Mouse (Mus musculus): ENCODE results near the gene Oprl1. TPM values are rescaled to one million over a fixed set of nuclear protein-coding genes. Genes with fewer than 3 reads are reported as not detected.

Gene Oprl1
- not detected for total RNA-seq (2021)

GRCm38 (mm10) chr2:181714903-181715326, at the start of gene Oprl1:
TSS of gene Oprl1 (plus strand) at chr2:181715016.
- intact Hi-C loops (cut with DNase I): no loop called here
- DNase-seq: no peak

DNA sequence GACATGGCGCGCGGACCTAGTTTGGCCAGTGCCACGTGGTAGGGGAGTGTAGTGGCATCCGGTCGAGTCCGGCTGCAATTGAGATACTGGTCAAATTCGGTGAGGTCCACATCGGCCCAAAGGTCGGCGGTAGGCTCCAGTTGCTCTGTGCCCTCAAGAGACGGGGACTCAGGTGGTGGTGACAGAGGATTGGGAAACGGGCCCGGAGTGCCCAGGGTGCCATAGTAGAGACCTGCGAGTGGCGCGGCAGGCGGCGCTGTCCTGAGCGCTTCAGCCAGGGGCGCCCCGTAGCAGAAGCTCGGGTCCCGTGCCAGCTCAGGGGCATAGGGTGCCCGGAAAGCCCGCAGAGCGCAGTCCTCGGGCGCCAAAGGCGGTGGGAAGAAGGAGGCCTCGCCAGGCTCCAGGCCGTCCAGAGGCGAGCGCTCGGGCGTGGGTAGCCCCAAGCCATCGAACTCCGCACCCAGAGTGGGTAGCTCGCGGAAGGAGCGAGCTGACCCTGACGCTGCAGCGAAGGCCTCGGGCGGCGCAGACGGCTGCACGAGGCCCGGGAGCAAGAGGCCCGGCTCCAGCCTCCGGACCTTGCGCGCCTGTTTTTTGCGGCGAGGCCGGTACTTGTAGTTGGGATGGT, 44.4 kb upstream of the Oprl1 start:
- peak in 1 of 2 experiments; percentile 35 for DNase-seq
- intact Hi-C loops (cut with DNase I): loop anchor here (5.0 kb wide), 1 partner anchor 208 kb away; no protein-coding TSS in a partner anchor

DNA sequence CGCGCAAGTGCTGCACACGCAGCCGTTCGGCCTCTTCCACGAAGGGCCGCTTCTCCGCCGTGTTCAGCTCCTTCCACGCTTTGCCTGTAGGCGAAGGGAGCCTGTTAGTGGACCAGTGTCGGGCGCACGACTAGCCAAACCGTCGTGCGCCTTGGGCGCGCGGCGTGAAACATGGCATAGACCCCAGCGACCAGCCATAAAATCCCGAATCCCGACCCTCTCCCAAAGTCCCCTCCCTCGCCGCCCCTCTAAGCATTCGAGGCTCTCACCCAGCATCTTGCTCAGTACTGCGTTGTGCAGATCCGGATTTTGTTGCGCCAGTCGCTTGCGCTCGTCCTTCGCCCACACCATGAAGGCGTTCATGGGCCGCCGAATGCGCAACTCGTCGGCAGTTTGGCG, 43.9 kb upstream of the Oprl1 start:
- intact Hi-C loops (cut with DNase I): loop anchor here (5.0 kb wide), 1 partner anchor 209 kb away; no protein-coding TSS in a partner anchor
- no peak for DNase-seq

DNA sequence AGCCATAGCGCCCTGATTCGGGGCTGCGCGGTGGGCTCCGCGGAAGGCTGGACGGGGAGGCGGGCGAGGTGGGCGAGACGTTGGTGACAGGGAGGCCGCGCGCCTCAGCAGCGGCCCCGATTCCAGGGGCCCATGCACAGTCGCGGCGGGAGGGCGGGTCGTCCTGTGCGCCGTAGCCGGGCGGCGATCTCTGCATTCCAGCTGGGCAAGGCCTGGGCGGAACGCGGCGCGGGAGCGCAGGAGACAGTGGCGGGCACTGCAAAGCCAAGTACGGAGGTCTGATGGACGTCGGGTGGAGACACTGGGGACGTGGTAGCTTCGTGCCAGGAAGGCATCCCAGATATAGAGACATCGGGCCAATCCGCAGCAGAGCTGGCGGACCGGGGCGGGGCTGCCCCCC, 43.5 kb upstream of the Oprl1 start, which contains the start of gene Sox18:
Sox18 (minus strand) TSS at position 315 of the 400 bp plus-strand sequence.
- intact Hi-C loops (cut with DNase I): loop anchor here (5.0 kb wide), 1 partner anchor 209 kb away; no protein-coding TSS in a partner anchor
- peak; percentile 82 to 85 for DNase-seq

DNA sequence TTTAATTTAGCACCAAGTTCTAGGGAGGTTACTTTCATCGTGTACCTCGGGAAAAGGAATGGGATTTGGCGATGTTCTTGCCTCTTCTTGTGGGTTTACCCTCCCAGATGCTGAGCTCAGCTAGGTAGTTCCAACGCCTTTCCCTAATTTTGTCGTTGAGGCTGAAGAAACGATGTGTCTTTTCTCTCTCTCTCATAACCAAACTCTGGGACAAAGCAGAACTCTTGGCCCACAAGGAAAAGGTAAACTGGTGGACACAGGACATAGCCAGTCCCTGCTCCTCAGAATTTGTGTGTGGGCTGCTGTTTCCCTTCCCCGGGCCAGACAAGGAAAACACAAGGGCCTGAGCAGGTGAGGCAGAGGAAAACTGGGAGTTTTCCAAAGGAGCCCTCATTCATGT, 42.8 kb upstream of the Oprl1 start:
- intact Hi-C loops (cut with DNase I): loop anchor here (5.0 kb wide), 1 partner anchor 210 kb away; no protein-coding TSS in a partner anchor
- no peak for DNase-seq

DNA sequence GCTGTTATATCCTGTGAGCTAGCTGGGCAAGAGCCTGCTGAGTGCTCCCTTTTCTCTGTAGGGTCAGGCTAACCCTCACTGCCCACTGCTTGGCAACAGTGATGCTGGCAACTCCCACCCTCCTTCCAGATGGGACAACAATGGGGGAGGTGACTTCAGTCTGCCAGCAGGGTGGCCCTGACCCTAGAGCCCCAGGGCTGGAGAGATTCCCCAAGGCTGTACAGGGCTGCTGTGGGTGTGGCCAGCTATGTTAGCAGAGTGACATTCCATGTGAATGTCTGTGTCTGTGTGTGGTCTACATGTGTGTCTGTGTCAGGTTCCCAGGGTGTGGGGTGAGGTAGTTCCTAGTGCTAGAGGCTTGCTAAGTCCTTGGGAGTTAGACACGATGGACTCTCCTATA, 41.3 kb upstream of the Oprl1 start:
- no peak for DNase-seq
- intact Hi-C loops (cut with DNase I): loop anchor here (5.0 kb wide), 1 partner anchor 211 kb away; no protein-coding TSS in a partner anchor

DNA sequence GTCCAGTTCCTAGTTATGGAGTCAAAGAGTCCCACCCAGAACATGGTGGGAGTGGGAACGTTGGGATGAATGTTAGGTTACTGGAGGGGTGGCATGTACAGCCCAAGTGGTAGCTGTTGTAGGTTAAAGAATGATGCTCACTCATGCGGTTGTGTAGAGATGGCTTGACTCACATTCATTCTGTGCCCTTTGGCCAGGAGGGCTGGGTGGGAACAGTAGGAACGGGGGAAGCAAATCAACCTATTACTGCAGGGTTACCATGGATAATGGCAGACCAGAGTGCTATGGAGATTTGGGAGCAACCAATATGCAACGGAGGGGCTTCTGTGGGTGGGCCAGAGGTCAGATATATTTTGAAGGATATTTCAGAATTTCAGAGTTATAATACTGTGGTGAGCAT, 39.9 kb upstream of the Oprl1 start:
- intact Hi-C loops (cut with DNase I): loop anchor here (5.0 kb wide), 1 partner anchor 213 kb away; no protein-coding TSS in a partner anchor
- no peak for DNase-seq

- DNase-seq: peak; percentile 74 to 78
- intact Hi-C loops (cut with DNase I): no loop called here
Observed at GRCm38 (mm10) chr2:181675454-181675853, 39.4 kb upstream of the Oprl1 start.

DNA sequence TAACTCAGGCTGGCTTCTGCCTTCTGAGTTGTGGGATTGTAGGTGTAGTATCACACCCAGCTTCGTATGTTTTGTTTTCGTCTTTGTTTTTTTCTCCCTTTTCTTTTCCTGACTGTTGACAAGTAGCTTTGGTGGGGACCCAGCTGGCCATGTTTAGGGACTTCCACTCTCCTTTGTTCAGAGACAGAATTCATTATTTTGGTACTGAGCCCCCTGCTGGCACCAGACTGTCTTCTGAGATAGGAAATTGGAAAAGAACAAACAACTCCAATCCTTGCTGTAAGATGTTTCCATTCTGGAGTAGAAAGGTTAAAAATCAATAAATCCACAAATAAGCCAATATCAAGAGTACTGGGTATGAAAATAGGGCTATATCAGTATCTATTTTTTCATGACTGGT, 38.4 kb upstream of the Oprl1 start:
- intact Hi-C loops (cut with DNase I): no loop called here

DNA sequence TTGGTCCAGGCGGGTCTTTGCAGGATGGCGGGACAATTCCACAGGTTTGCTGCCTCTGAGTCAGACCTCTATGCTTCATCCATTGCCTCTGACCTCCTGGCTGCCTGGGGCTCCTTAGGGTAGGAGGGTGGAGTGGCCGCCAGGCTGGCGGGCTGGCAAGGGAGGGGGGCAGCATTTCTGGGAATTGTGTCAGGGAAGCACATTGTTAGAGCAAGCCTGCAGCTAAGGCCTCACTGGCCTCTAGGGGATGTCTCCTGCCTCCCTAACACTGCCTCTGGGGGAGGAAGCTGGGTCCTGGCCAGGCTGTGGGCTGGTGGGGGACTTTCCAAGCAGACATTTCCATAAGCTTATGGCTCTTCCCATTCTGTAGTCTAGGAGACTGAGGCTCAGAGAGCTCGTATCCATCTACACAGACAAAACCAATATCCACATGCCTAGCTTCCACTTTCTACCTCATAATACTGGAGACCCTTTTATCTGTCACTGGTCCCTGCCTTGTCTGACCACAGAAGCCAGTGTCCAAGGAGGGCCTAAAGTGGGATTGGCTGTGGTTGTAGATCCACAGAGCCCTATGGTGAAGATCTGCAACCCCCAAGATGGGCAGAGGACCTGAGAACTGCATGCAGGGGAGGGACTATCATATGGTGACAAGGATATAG, 37.6 kb upstream of the Oprl1 start:
- intact Hi-C loops (cut with DNase I): no loop called here
- peak in 1 of 2 experiments; percentile 52 for DNase-seq

More for the DNA sequence above, 38.4 kb upstream of the Oprl1 start:
- DNase-seq: no peak

DNA sequence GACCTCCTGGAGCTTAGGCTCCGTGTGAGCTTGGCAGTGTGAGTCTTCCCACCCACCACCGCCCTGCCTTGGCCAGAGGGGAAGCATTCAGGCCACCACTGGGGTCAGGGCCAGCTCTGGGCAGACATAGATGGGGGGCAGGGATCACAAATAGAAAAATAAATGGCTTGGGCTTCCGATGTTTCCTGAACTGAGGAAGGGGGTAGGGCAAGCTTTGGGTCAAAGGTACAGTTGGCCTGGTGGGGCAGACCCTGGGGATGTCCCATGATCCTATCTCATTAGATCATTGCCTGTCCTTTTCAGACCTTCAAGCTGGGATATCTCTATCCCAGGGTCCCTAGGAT, 37.1 kb upstream of the Oprl1 start:
- no peak for DNase-seq
- intact Hi-C loops (cut with DNase I): loop anchor here (1.0 kb wide), 2 partner anchors 18 to 33 kb away; no protein-coding TSS in a partner anchor

DNA sequence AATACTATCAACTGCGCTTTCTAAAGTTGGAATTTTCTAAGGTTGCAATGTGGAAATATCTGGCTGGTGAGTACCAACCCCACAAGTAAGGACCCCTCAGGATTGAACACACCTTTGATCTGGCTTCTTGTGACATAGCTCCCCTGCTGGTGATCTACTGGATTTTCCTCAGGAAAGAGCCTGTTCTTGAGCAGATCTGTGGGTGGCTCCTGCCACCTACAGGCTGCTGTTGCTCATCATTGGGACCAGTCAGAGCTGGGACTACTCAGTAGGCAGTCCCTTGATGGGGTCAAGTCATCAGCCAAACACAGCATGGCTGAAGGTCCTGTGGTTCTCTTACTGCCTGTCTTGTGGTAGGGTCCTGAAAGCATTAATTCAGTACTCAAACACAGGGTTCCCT, 36.0 kb upstream of the Oprl1 start:
- intact Hi-C loops (cut with DNase I): loop anchor here (1.0 kb wide), 2 partner anchors 19 to 34 kb away; no protein-coding TSS in a partner anchor
- DNase-seq: peak; percentile 72 to 76

- intact Hi-C loops (cut with DNase I): loop anchor here (1.0 kb wide), 2 partner anchors 13 to 26 kb away; partner anchors contain the start of gene Rgs19
- peak; percentile 74 to 80 for DNase-seq
Observed at GRCm38 (mm10) chr2:181679951-181680715, 34.7 kb upstream of the Oprl1 start, which contains the start of gene Tcea2. TSS of gene Tcea2 (plus strand) at chr2:181680310.

GRCm38 (mm10) chr2:181680716-181681117, 34.1 kb upstream of the Oprl1 start:
- intact Hi-C loops (cut with DNase I): loop anchor here (1.0 kb wide), 2 partner anchors 13 to 26 kb away; partner anchors contain the start of gene Rgs19
- DNase-seq: no peak

GRCm38 (mm10) chr2:181681978-181682377, 32.8 kb upstream of the Oprl1 start:
- intact Hi-C loops (cut with DNase I): no loop called here
- DNase-seq: no peak

- DNase-seq: no peak
- intact Hi-C loops (cut with DNase I): no loop called here
Observed at GRCm38 (mm10) chr2:181683381-181683780, 31.4 kb upstream of the Oprl1 start.

- intact Hi-C loops (cut with DNase I): no loop called here
- peak in 1 of 2 experiments; percentile 1 for DNase-seq
Observed at GRCm38 (mm10) chr2:181684713-181685112, 30.1 kb upstream of the Oprl1 start.

- intact Hi-C loops (cut with DNase I): no loop called here
- DNase-seq: peak in 1 of 2 experiments; percentile 0
Observed at GRCm38 (mm10) chr2:181685686-181686085, 29.1 kb upstream of the Oprl1 start.

- intact Hi-C loops (cut with DNase I): no loop called here
- DNase-seq: no peak
Observed at GRCm38 (mm10) chr2:181687586-181687985, 27.2 kb upstream of the Oprl1 start.

GRCm38 (mm10) chr2:181689466-181690160, 25.2 kb upstream of the Oprl1 start:
- intact Hi-C loops (cut with DNase I): no loop called here
- DNase-seq: no peak
